Mouse (Mus musculus) heart, adult 2 months (tissue): ENCODE results near the gene Herc1. TPM values are rescaled to one million over a fixed set of nuclear protein-coding genes. Genes with fewer than 3 reads are reported as not detected.
A peak's percentile ranks its signal among the peaks of the same experiment; 100 is the strongest.

Experiments
- DNase-seq, 2 experiments: peaks; one replicate each; pipeline ENCODE4 v3.0.0; 2021
- H3K27ac ChIP-seq: fragments of 200-600 bp; 2 replicates; pipeline ENCODE4 v1.8.1; 2022
- H3K27me3 ChIP-seq: fragments of 200-500 bp; 2 replicates; pipeline ENCODE4 v1.6.1; 2012; ENCODE audit warnings: mild to moderate bottlenecking, low read length, inconsistent platforms, mixed read lengths; ENCODE audit not compliant: control insufficient read depth, insufficient read depth
- H3K36me3 ChIP-seq: fragments of 200-500 bp; 2 replicates; pipeline ENCODE4 v1.6.1; 2012; ENCODE audit warnings: low read length, inconsistent platforms; ENCODE audit not compliant: control insufficient read depth, insufficient read depth
- H3K4me1 ChIP-seq: fragments of 200-500 bp; 2 replicates; pipeline ENCODE4 v1.6.1; 2011; ENCODE audit warnings: low read length; ENCODE audit not compliant: control insufficient read depth, insufficient read depth
- H3K4me3 ChIP-seq: fragments of 200-600 bp; 2 replicates; pipeline ENCODE4 v1.8.1; 2022
- H3K79me2 ChIP-seq: fragments of 200-500 bp; replicated peaks from 2 replicates; pipeline ENCODE4 v1.6.1; 2012; ENCODE audit warnings: mild to moderate bottlenecking, inconsistent platforms, low read length, moderate library complexity, mixed read lengths; ENCODE audit not compliant: control insufficient read depth, insufficient read depth
- H3K9ac ChIP-seq: fragments of 200-500 bp; 2 replicates; pipeline ENCODE4 v1.6.1; 2012; ENCODE audit warnings: low read depth, mild to moderate bottlenecking, control low read depth, inconsistent platforms, low read length, mixed read lengths
- CTCF ChIP-seq: fragments of 200-600 bp; IDR thresholded peaks from 2 replicates; pipeline ENCODE4 v1.8.1; 2022; ENCODE audit warnings: antibody characterized with exemption, mild to moderate bottlenecking, moderate library complexity
- EP300 ChIP-seq: fragments of 200-500 bp; IDR thresholded peaks from 2 replicates; pipeline ENCODE4 v1.6.1; 2011; ENCODE audit warnings: low read depth, low read length, control low read depth; ENCODE audit not compliant: insufficient read depth
- POLR2A ChIP-seq: fragments of 200-500 bp; IDR thresholded peaks from 2 replicates; pipeline ENCODE4 v1.6.1; 2011; ENCODE audit warnings: mild to moderate bottlenecking, low read depth, low read length, control low read depth; ENCODE audit not compliant: insufficient read depth
- WGBS: fragments of 180-500 bp; shearing (Covaris S2); methylation state at CpG from one replicate; pipeline ENCODE4 v1.1.7; 2018; 5-methylcytosine and 5-hydroxymethylcytosine counted together
- intact Hi-C: fragments of 180-260 bp; cut with DNase I; formaldehyde crosslinking; loops from one replicate; pipeline ENCODE4 v1.15.1; 2025
- polyA plus RNA-seq: library from polyadenylated mRNA; depleted of rRNA; stranded (reverse); fragments of >200 nt; gene quantifications from 2 replicates; pipeline ENCODE4 v1.2.3, GENCODE M21; 2012
- total RNA-seq, 2 experiments: library from RNA; stranded (reverse); gene quantifications; 2 replicates each; pipeline ENCODE4 v1.2.3; 2021

Gene Herc1
- total and polyA plus RNA-seq, 3 experiments: 11.0 to 35.4 (median 31.4) TPM

GRCm38 (mm10) chr9:66359135-66359534 is 8.9 kb downstream of the Herc1 start:
- Histone ChIP-seq H3K4me1 (peaks cover 4% of the 10 kb centered on the region), H3K27me3 (no peaks in the 10 kb centered on the region), H3K79me2 (peaks cover 1% of the 10 kb centered on the region; the same call in 1 of the 2 replicates), H3K4me3 (no peak overlapping the region), H3K27ac (no peak overlapping the region), H3K36me3 (peaks cover 12% of the 10 kb centered on the region), H3K9ac (no peak overlapping the region)
- 62% methylated on average over 4 of the region's 4 CpGs for WGBS
- DNase-seq: no peak
- TF ChIP-seq CTCF: no peak
- TF ChIP-seq EP300: no peak
- TF ChIP-seq POLR2A: no peak
- intact Hi-C loops: no loop called here

- H3K4me3 ChIP-seq: no peak overlapping the region
- no peak overlapping the region for H3K9ac ChIP-seq
- peaks cover 1% of the 10 kb centered on the region; the same call in 1 of the 2 replicates for H3K79me2 ChIP-seq
- intact Hi-C loops: no loop called here
- TF ChIP-seq EP300: no peak
- TF ChIP-seq POLR2A: no peak
- no peak for TF ChIP-seq CTCF
- H3K27me3 ChIP-seq: no peaks in the 10 kb centered on the region
- whole genome bisulfite sequencing: 65% methylated on average over 14 of the region's 14 CpGs
- peaks cover 12% of the 10 kb centered on the region for H3K36me3 ChIP-seq
- H3K4me1 ChIP-seq: peaks cover 3% of the 10 kb centered on the region
- peak; percentile 35 to 39 for DNase-seq
- no peak overlapping the region for H3K27ac ChIP-seq
Observed at GRCm38 (mm10) chr9:66360143-66360690, 10.0 kb downstream of the Herc1 start.

GRCm38 (mm10) chr9:66368890-66369433 is 18.7 kb downstream of the Herc1 start:
- Histone ChIP-seq H3K4me3 (no peak overlapping the region), H3K27ac (no peak overlapping the region), H3K9ac (no peak overlapping the region), H3K36me3 (peaks cover 19% of the 10 kb centered on the region), H3K79me2 (peaks cover 3% of the 10 kb centered on the region), H3K27me3 (no peaks in the 10 kb centered on the region), H3K4me1 (peaks cover 1% of the 10 kb centered on the region)
- intact Hi-C loops: no loop called here
- 41% methylated on average over 4 of the region's 4 CpGs for WGBS
- no peak for TF ChIP-seq POLR2A
- no peak for TF ChIP-seq EP300
- no peak for TF ChIP-seq CTCF
- no peak for DNase-seq

- Histone ChIP-seq H3K27ac (no peak overlapping the region), H3K9ac (no peak overlapping the region), H3K4me3 (no peak overlapping the region), H3K4me1 (peaks cover 3% of the 10 kb centered on the region), H3K27me3 (no peaks in the 10 kb centered on the region), H3K36me3 (peaks cover 20% of the 10 kb centered on the region), H3K79me2 (peaks cover 5% of the 10 kb centered on the region)
- TF ChIP-seq CTCF (no peak), POLR2A (no peak), EP300 (no peak)
- intact Hi-C loops: loop anchor here (5.0 kb wide), 1 partner anchor 213 kb away; the partner anchor contains the start of gene Dapk2
- 91% methylated on average over 3 of the region's 3 CpGs for WGBS
- no peak for DNase-seq
Observed at GRCm38 (mm10) chr9:66370334-66370733, 20.1 kb downstream of the Herc1 start.

GRCm38 (mm10) chr9:66370847-66371246 is 20.6 kb downstream of the Herc1 start:
- H3K36me3 ChIP-seq: peaks cover 20% of the 10 kb centered on the region
- peaks cover 5% of the 10 kb centered on the region for H3K79me2 ChIP-seq
- no peak overlapping the region for H3K27ac ChIP-seq
- DNase-seq: no peak
- no peak overlapping the region for H3K9ac ChIP-seq
- 51% methylated on average over 3 of the region's 3 CpGs for WGBS
- peaks cover 3% of the 10 kb centered on the region for H3K4me1 ChIP-seq
- H3K27me3 ChIP-seq: no peaks in the 10 kb centered on the region
- intact Hi-C loops: loop anchor here (5.0 kb wide), 1 partner anchor 214 kb away; the partner anchor contains the start of gene Dapk2
- no peak overlapping the region for H3K4me3 ChIP-seq
- TF ChIP-seq CTCF: no peak
- TF ChIP-seq POLR2A: no peak
- no peak for TF ChIP-seq EP300

- peaks cover 14% of the 10 kb centered on the region for H3K36me3 ChIP-seq
- no peaks in the 10 kb centered on the region for H3K27me3 ChIP-seq
- no peak overlapping the region for H3K9ac ChIP-seq
- intact Hi-C loops: loop anchor here (5.0 kb wide), 1 partner anchor 216 kb away; the partner anchor contains the start of gene Dapk2
- peak; percentile 36 for TF ChIP-seq CTCF
- TF ChIP-seq EP300: no peak
- no peak for TF ChIP-seq POLR2A
- DNase-seq: no peak
- peaks cover 3% of the 10 kb centered on the region for H3K4me1 ChIP-seq
- peaks cover 4% of the 10 kb centered on the region; the same call in 1 of the 2 replicates for H3K79me2 ChIP-seq
- 88% methylated on average over 3 of the region's 3 CpGs for WGBS
- no peak overlapping the region for H3K4me3 ChIP-seq
- H3K27ac ChIP-seq: no peak overlapping the region
Observed at GRCm38 (mm10) chr9:66373432-66373831, 23.2 kb downstream of the Herc1 start.
